Mouse (Mus musculus): ENCODE measurements around the gene Meioc. TPM values are rescaled to one million over a fixed set of nuclear protein-coding genes. Genes with fewer than 3 reads are reported as not detected.
A peak's percentile ranks its signal among the peaks of the same experiment; 100 is the strongest.

Meioc gene
- total and polyA plus RNA-seq, 2 experiments from 2014 or later = 0.23 TPM; not detected in 1

DNA sequence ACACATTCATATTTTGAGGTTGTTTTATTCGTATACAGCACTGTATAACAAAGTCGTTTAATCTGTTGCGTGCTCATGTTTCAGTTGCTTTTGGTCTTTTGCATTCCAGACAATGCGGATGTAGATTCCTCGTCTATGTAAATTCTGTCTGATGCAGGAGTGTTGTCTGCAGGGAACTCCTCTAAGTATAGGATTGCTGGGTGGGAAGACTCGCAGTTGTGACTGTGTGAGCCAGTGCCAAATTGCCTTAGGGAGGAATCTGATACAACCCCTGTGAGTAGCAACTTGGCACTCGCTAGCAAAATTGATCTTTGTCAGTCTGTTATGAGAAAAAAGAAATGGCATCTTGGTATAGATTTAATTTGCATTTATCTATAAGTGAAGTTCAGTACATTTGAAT, 52.6 kb downstream of the Meioc start:
- H3K36me3 ChIP-seq (ENCODE audit: insufficient read depth, low read length) = no peaks in the 10 kb centered on the region
- no peak for DNase-seq (ENCODE audit: low spot score)
- WGBS = 81% methylated on average over 7 of the region's 7 CpGs
- no peak for TF ChIP-seq CTCF (IDR thresholded peaks at IDR 0.05)
- H3K4me3 ChIP-seq (ENCODE audit: low read depth, low read length) = no peak overlapping the region
- H3K27me3 ChIP-seq (ENCODE audit: insufficient read depth, low read length) = no peaks in the 10 kb centered on the region
- no peak overlapping the region for H3K27ac ChIP-seq (ENCODE audit: low read depth, low read length)
- ATAC-seq (ENCODE audit: low FRiP score) = no peak
- no peaks in the 10 kb centered on the region for H3K4me1 ChIP-seq (ENCODE audit: insufficient read depth, low read length)
- no peaks in the 10 kb centered on the region for H3K9me3 ChIP-seq (ENCODE audit: low read length)
- no peak overlapping the region for H3K9ac ChIP-seq (replicated peaks; ENCODE audit: low read length, poor library complexity, severe bottlenecking)
- no peak overlapping the region for H3K4me2 ChIP-seq (ENCODE audit: low read depth, low read length, poor library complexity, severe bottlenecking)

DNA sequence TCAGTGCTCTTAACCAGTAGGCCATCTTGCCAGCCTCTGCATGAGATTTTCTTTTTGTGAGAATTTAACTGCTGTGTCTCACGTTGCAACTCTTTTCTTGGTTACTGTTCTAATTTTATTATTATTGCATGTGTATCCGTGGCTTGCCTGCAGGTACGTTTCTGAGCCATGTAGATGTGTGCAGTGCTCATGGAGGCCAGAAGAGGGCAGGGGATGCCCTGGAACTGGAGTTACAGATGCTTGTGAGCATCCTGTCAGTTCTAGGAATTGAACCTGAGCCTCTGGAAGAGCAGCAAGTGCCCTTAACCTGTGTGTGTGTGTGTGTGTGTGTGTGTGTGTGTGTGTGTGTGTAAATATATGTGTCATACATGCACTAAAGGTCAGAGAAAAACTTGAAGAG, 62.1 kb downstream of the Meioc start:
- Histone ChIP-seq H3K27me3 (ENCODE audit: insufficient read depth, low read length) (no peaks in the 10 kb centered on the region), H3K9me3 (ENCODE audit: low read length) (no peaks in the 10 kb centered on the region), H3K4me1 (ENCODE audit: insufficient read depth, low read length) (no peaks in the 10 kb centered on the region), H3K4me3 (ENCODE audit: low read depth, low read length) (no peak overlapping the region), H3K36me3 (ENCODE audit: insufficient read depth, low read length) (no peaks in the 10 kb centered on the region), H3K4me2 (ENCODE audit: low read depth, low read length, poor library complexity, severe bottlenecking) (no peak overlapping the region), H3K27ac (ENCODE audit: low read depth, low read length) (no peak overlapping the region), H3K9ac (replicated peaks; ENCODE audit: low read length, poor library complexity, severe bottlenecking) (no peak overlapping the region)
- 33% methylated on average over 3 of the region's 3 CpGs for WGBS
- peak; percentile 62 for TF ChIP-seq CTCF (IDR thresholded peaks at IDR 0.05)
- DNase-seq (ENCODE audit: low spot score) (peak; percentile 8), ATAC-seq (ENCODE audit: low FRiP score) (no peak)

GRCm38 (mm10) chr11:102728614-102729013, 65.1 kb downstream of the Meioc start:
- TF ChIP-seq CTCF (IDR thresholded peaks at IDR 0.05) = peak; percentile 70
- Histone ChIP-seq H3K4me3 (ENCODE audit: low read depth, low read length) (no peak overlapping the region), H3K4me1 (ENCODE audit: insufficient read depth, low read length) (no peaks in the 10 kb centered on the region), H3K9ac (replicated peaks; ENCODE audit: low read length, poor library complexity, severe bottlenecking) (no peak overlapping the region), H3K4me2 (ENCODE audit: low read depth, low read length, poor library complexity, severe bottlenecking) (no peak overlapping the region), H3K27me3 (ENCODE audit: insufficient read depth, low read length) (no peaks in the 10 kb centered on the region), H3K9me3 (ENCODE audit: low read length) (no peaks in the 10 kb centered on the region), H3K36me3 (ENCODE audit: insufficient read depth, low read length) (no peaks in the 10 kb centered on the region), H3K27ac (ENCODE audit: low read depth, low read length) (no peak overlapping the region)
- 31% methylated on average over 7 of the region's 7 CpGs for WGBS
- ATAC-seq (ENCODE audit: low FRiP score) (no peak), DNase-seq (ENCODE audit: low spot score) (peak; percentile 81)

DNA sequence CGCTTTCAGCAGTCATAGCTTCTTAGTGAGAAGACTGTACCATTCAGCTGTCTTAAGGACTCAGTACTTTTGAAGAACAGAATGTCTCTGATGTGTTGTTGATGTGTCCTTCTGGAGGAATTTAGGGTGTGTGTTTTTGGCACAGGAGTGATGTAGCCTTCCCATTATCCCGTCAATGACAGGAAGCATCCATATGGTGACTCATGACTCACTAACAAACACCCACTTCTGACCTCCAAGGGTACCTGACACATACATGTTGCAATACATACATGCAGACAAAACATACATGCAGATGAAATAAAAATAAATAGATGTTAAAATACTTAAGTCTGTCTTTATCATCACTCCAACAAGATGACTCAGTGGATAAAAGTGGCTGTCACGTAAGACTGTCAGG, 66.3 kb downstream of the Meioc start:
- no peaks in the 10 kb centered on the region for H3K36me3 ChIP-seq (ENCODE audit: insufficient read depth, low read length)
- ATAC-seq (ENCODE audit: low FRiP score) = no peak
- no peak overlapping the region for H3K4me3 ChIP-seq (ENCODE audit: low read depth, low read length)
- no peaks in the 10 kb centered on the region for H3K27me3 ChIP-seq (ENCODE audit: insufficient read depth, low read length)
- no peak overlapping the region for H3K4me2 ChIP-seq (ENCODE audit: low read depth, low read length, poor library complexity, severe bottlenecking)
- H3K9me3 ChIP-seq (ENCODE audit: low read length) = no peaks in the 10 kb centered on the region
- 82% methylated on average over 3 of the region's 3 CpGs for WGBS
- TF ChIP-seq CTCF (IDR thresholded peaks at IDR 0.05) = no peak
- no peak overlapping the region for H3K27ac ChIP-seq (ENCODE audit: low read depth, low read length)
- no peak for DNase-seq (ENCODE audit: low spot score)
- no peaks in the 10 kb centered on the region for H3K4me1 ChIP-seq (ENCODE audit: insufficient read depth, low read length)
- no peak overlapping the region for H3K9ac ChIP-seq (replicated peaks; ENCODE audit: low read length, poor library complexity, severe bottlenecking)

DNA sequence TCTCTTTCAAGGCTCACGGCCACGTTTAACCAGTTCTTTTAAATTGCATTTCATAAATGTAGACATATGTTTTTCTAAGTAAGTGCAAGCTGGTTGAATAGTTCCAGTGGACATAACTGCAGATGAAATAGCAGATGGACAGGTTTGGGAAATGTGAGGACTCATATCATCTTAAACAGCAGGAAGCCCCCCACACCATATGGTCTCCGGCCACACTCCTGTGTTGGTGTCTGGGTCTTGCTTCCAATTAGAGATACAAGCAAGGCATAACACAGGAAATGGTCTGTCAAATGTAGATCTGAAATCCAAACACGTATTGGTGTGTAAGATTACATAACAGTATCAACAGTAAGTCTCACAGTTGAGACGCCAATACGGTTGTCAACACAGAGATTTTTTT, 67.8 kb downstream of the Meioc start:
- no peak overlapping the region for H3K4me2 ChIP-seq (ENCODE audit: low read depth, low read length, poor library complexity, severe bottlenecking)
- no peak for ATAC-seq (ENCODE audit: low FRiP score)
- no peak overlapping the region for H3K4me3 ChIP-seq (ENCODE audit: low read depth, low read length)
- no peak for TF ChIP-seq CTCF (IDR thresholded peaks at IDR 0.05)
- no peak overlapping the region for H3K27ac ChIP-seq (ENCODE audit: low read depth, low read length)
- H3K9me3 ChIP-seq (ENCODE audit: low read length) = no peaks in the 10 kb centered on the region
- H3K4me1 ChIP-seq (ENCODE audit: insufficient read depth, low read length) = no peaks in the 10 kb centered on the region
- no peak for DNase-seq (ENCODE audit: low spot score)
- no peaks in the 10 kb centered on the region for H3K27me3 ChIP-seq (ENCODE audit: insufficient read depth, low read length)
- WGBS = 85% methylated on average over 6 of the region's 6 CpGs
- no peak overlapping the region for H3K9ac ChIP-seq (replicated peaks; ENCODE audit: low read length, poor library complexity, severe bottlenecking)
- no peaks in the 10 kb centered on the region for H3K36me3 ChIP-seq (ENCODE audit: insufficient read depth, low read length)

Small RNA genes lying within 50 kb of the gene (microRNA-seq; reads per million reads assigned to microRNA genes)
- gene Gm22920 (ENCODE audit: borderline number of aligned reads) = not detected

Other genes starting within 250 kb of the Meioc start
- gene Grn, start 233.4 kb upstream of the Meioc start, total RNA-seq (2014; rRNA removed) = 74.2 and 78.0 TPM in 2 replicates
- gene Grn, start 233.4 kb upstream of the Meioc start, polyA plus RNA-seq (2015; fragmentation: Nextera tagmentation; extraction: Ambion mirVana) = 90.4 and 91.7 TPM in 2 replicates
- 584 and 605 TPM in 2 replicates for gene Fam171a2, start 216.0 kb upstream of the Meioc start, total RNA-seq (2014; rRNA removed)
- gene Fam171a2, start 216.0 kb upstream of the Meioc start, polyA plus RNA-seq (2015; fragmentation: Nextera tagmentation; extraction: Ambion mirVana) = 22.5 and 25.4 TPM in 2 replicates
- gene Itga2b, start 193.6 kb upstream of the Meioc start, total RNA-seq (2014; rRNA removed) = 2.6 and 4.7 TPM in 2 replicates
- 15.4 and 15.5 TPM in 2 replicates for gene Itga2b, start 193.6 kb upstream of the Meioc start, polyA plus RNA-seq (2015; fragmentation: Nextera tagmentation; extraction: Ambion mirVana)
- gene Gpatch8, start 107.3 kb upstream of the Meioc start, total RNA-seq (2014; rRNA removed) = 24.8 and 33.4 TPM in 2 replicates
- 35.8 and 53.3 TPM in 2 replicates for gene Gpatch8, start 107.3 kb upstream of the Meioc start, polyA plus RNA-seq (2015; fragmentation: Nextera tagmentation; extraction: Ambion mirVana)
- gene Gm11627, start 84.3 kb upstream of the Meioc start, total RNA-seq (2014; rRNA removed) = 1.1 and 3.5 TPM in 2 replicates
- 4.6 and 5.8 TPM in 2 replicates for gene Gm11627, start 84.3 kb upstream of the Meioc start, polyA plus RNA-seq (2015; fragmentation: Nextera tagmentation; extraction: Ambion mirVana)
- gene Fzd2, start 59.3 kb upstream of the Meioc start, total RNA-seq (2014; rRNA removed) = 16.8 and 17.3 TPM in 2 replicates
- 3.9 and 4.5 TPM in 2 replicates for gene Fzd2, start 59.3 kb upstream of the Meioc start, polyA plus RNA-seq (2015; fragmentation: Nextera tagmentation; extraction: Ambion mirVana)
- 23.9 and 31.0 TPM in 2 replicates for gene Ccdc43, start 34.1 kb downstream of the Meioc start, total RNA-seq (2014; rRNA removed)
- 33.8 and 35.1 TPM in 2 replicates for gene Ccdc43, start 34.1 kb downstream of the Meioc start, polyA plus RNA-seq (2015; fragmentation: Nextera tagmentation; extraction: Ambion mirVana)
- 43.8 and 46.9 TPM in 2 replicates for gene Adam11, start 97.7 kb downstream of the Meioc start, total RNA-seq (2014; rRNA removed)
- 21.5 and 22.3 TPM in 2 replicates for gene Adam11, start 97.7 kb downstream of the Meioc start, polyA plus RNA-seq (2015; fragmentation: Nextera tagmentation; extraction: Ambion mirVana)
- gene Gjc1, start 156.0 kb downstream of the Meioc start, total RNA-seq (2014; rRNA removed) = 18.1 and 18.8 TPM in 2 replicates
- gene Gjc1, start 156.0 kb downstream of the Meioc start, polyA plus RNA-seq (2015; fragmentation: Nextera tagmentation; extraction: Ambion mirVana) = 14.8 and 17.8 TPM in 2 replicates
- 12.3 and 12.8 TPM in 2 replicates for gene Higd1b, start 172.1 kb downstream of the Meioc start, total RNA-seq (2014; rRNA removed)
- gene Higd1b, start 172.1 kb downstream of the Meioc start, polyA plus RNA-seq (2015; fragmentation: Nextera tagmentation; extraction: Ambion mirVana) = 13.1 and 15.3 TPM in 2 replicates
- gene Eftud2, start 217.3 kb downstream of the Meioc start, total RNA-seq (2014; rRNA removed) = 63.0 and 69.8 TPM in 2 replicates
- 104 and 105 TPM in 2 replicates for gene Eftud2, start 217.3 kb downstream of the Meioc start, polyA plus RNA-seq (2015; fragmentation: Nextera tagmentation; extraction: Ambion mirVana)
- 0.33 and 1.6 TPM in 2 replicates for gene Ccdc103, start 217.5 kb downstream of the Meioc start, total RNA-seq (2014; rRNA removed)
- gene Ccdc103, start 217.5 kb downstream of the Meioc start, polyA plus RNA-seq (2015; fragmentation: Nextera tagmentation; extraction: Ambion mirVana) = 1.7 and 1.8 TPM in 2 replicates
- not detected in 2 replicates for gene Fam187a, start 221.5 kb downstream of the Meioc start, total RNA-seq (2014; rRNA removed)
- 0.12 TPM in 1 of 2 replicates, not detected in the other for gene Fam187a, start 221.5 kb downstream of the Meioc start, polyA plus RNA-seq (2015; fragmentation: Nextera tagmentation; extraction: Ambion mirVana)
- 19.5 and 36.4 TPM in 2 replicates for gene Gfap, start 237.2 kb downstream of the Meioc start, total RNA-seq (2014; rRNA removed)
- 20.6 and 24.3 TPM in 2 replicates for gene Gfap, start 237.2 kb downstream of the Meioc start, polyA plus RNA-seq (2015; fragmentation: Nextera tagmentation; extraction: Ambion mirVana)

Measured in midbrain, postnatal 0 days (tissue).